Mouse (Mus musculus) erythroblast, embryonic 14.5 days (primary cell): ENCODE data around the gene Grm1. TPM values are rescaled to one million over a fixed set of nuclear protein-coding genes. Genes with fewer than 3 reads are reported as not detected.

Experiments
- H3K27me3 ChIP-seq: 2 replicates; pipeline ENCODE4 v1.6.1; 2012; ENCODE audit warnings: inconsistent platforms; ENCODE audit not compliant: control insufficient read depth
- H3K36me3 ChIP-seq: 2 replicates; pipeline ENCODE4 v1.6.1; 2012; ENCODE audit warnings: mild to moderate bottlenecking, inconsistent platforms; ENCODE audit not compliant: control insufficient read depth
- H3K4me1 ChIP-seq: 2 replicates; pipeline ENCODE4 v1.6.1; 2012; ENCODE audit warnings: inconsistent platforms; ENCODE audit not compliant: control insufficient read depth
- H3K4me3 ChIP-seq: replicated peaks from 2 replicates; pipeline ENCODE3; 2012; ENCODE audit warnings: moderate library complexity, mild to moderate bottlenecking, inconsistent platforms
- H3K9me3 ChIP-seq: 2 replicates; pipeline ENCODE4 v1.6.1; 2012; ENCODE audit warnings: low read length, inconsistent platforms, mixed read lengths; ENCODE audit not compliant: control insufficient read depth
- GATA1 ChIP-seq: IDR thresholded peaks from 2 replicates; pipeline ENCODE4 v1.6.1; 2012; ENCODE audit warnings: low read length, inconsistent platforms, mixed read lengths
- TAL1 ChIP-seq: IDR thresholded peaks from 3 replicates; pipeline ENCODE4 v1.6.1; 2012; ENCODE audit warnings: low read length, inconsistent platforms, mixed read lengths
- polyA plus RNA-seq: library from polyadenylated mRNA; stranded (reverse); fragments of >175 nt; gene quantifications from 2 replicates; pipeline ENCODE4 v1.2.3, GENCODE M21; 2012

Gene Grm1
- polyA plus RNA-seq, 1 experiment: 0.01 TPM

GRCm38 (mm10) chr10:10929672-10930071 lies 152.5 kb downstream of the Grm1 start:
- Histone ChIP-seq H3K36me3 (no peaks in the 10 kb centered on the region), H3K4me3 (no peak overlapping the region), H3K4me1 (no peaks in the 10 kb centered on the region), H3K27me3 (no peaks in the 10 kb centered on the region), H3K9me3 (no peaks in the 10 kb centered on the region)
- TF ChIP-seq TAL1 (no peak), GATA1 (no peak)

DNA sequence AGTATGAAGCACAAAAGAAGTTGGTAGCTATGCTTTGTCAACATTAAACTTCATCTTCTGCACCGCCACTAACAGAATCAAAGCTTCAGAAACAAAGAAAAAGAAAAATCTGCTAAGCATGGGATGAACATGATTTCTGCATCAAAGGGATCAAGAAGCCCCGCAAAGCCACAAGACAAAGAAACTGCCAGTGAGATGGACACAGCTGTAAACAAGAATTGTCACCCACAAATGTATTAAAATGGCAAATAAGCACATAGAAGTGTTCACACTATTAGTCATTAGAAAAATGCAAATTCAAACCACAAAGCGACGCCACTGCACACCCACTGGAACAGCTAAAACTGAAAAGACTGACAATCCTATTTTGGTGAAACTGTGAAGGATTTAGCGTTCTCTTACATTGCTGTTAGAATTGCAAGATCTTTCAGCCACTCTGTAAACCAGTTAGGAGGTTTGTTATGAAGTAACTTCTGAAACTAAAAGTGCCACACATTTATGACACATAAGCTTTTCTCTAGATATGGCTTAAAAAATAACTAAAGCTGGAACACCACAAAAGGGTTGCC lies 153.3 kb downstream of the Grm1 start:
- H3K27me3 ChIP-seq: no peaks in the 10 kb centered on the region
- no peaks in the 10 kb centered on the region for H3K9me3 ChIP-seq
- H3K4me1 ChIP-seq: no peaks in the 10 kb centered on the region
- H3K4me3 ChIP-seq: no peak overlapping the region
- no peak for TF ChIP-seq TAL1
- H3K36me3 ChIP-seq: no peaks in the 10 kb centered on the region

- Histone ChIP-seq H3K36me3 (no peaks in the 10 kb centered on the region), H3K4me3 (no peak overlapping the region), H3K27me3 (no peaks in the 10 kb centered on the region), H3K4me1 (no peaks in the 10 kb centered on the region), H3K9me3 (no peaks in the 10 kb centered on the region; the same call in 1 of the 2 replicates)
- no peak for TF ChIP-seq TAL1
- no peak for TF ChIP-seq GATA1
These were observed 164.2 kb downstream of the Grm1 start for GRCm38 (mm10) chr10:10917857-10918399.

- Histone ChIP-seq H3K9me3 (no peaks in the 10 kb centered on the region), H3K36me3 (no peaks in the 10 kb centered on the region), H3K4me1 (no peaks in the 10 kb centered on the region), H3K27me3 (no peaks in the 10 kb centered on the region), H3K4me3 (no peak overlapping the region)
- TF ChIP-seq TAL1 (no peak), GATA1 (no peak)
These were observed 168.5 kb downstream of the Grm1 start for GRCm38 (mm10) chr10:10913621-10914020.

DNA sequence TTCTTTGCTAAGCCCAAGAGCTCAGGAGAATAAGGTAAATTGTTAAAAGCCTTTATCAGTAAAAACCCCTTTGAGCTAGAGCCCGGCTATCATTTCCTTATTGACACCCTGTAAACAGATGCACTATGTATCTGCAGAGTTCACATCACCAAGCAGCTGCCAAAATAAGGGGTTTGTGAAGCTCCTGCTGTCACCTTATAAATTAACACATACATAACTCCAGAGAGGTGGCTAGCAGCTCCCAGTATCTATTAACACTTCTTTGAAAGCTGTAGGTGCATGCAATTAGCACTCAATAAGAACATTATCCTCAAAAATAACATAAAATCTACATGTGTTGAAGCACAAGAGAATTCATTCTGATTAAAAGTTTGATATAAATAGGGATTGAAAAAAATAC lies 191.9 kb downstream of the Grm1 start:
- H3K27me3 ChIP-seq: no peaks in the 10 kb centered on the region
- no peak for TF ChIP-seq GATA1
- no peak for TF ChIP-seq TAL1
- H3K9me3 ChIP-seq: no peaks in the 10 kb centered on the region
- no peak overlapping the region for H3K4me3 ChIP-seq
- no peaks in the 10 kb centered on the region for H3K4me1 ChIP-seq
- H3K36me3 ChIP-seq: no peaks in the 10 kb centered on the region

- H3K4me3 ChIP-seq: no peak overlapping the region
- H3K36me3 ChIP-seq: no peaks in the 10 kb centered on the region
- H3K4me1 ChIP-seq: no peaks in the 10 kb centered on the region
- H3K9me3 ChIP-seq: no peaks in the 10 kb centered on the region
- H3K27me3 ChIP-seq: no peaks in the 10 kb centered on the region
- no peak for TF ChIP-seq TAL1
- TF ChIP-seq GATA1: no peak
These were observed 193.6 kb downstream of the Grm1 start for GRCm38 (mm10) chr10:10888521-10888920.

DNA sequence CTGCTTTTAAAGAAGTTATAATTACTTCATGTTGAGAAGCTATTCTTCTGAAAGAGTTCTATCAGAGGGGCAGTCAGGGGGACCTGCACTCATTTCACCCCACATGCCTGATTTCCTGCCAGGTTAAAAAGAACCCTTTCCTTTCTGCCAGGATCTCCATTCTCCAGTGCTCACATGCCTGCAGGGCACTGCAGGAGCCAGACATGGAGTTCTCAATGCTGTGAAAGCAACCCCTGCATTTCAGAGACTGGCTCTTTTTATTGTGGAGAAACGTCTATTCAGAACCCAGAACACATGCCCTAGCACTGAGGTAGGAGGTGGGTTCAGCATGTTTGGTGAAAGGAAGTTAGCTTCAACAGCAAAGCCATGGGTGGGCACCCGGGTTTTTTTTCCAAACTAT lies 197.2 kb downstream of the Grm1 start:
- H3K27me3 ChIP-seq: no peaks in the 10 kb centered on the region
- no peaks in the 10 kb centered on the region for H3K4me1 ChIP-seq
- H3K36me3 ChIP-seq: no peaks in the 10 kb centered on the region
- TF ChIP-seq GATA1: no peak
- no peaks in the 10 kb centered on the region for H3K9me3 ChIP-seq
- no peak overlapping the region for H3K4me3 ChIP-seq

DNA sequence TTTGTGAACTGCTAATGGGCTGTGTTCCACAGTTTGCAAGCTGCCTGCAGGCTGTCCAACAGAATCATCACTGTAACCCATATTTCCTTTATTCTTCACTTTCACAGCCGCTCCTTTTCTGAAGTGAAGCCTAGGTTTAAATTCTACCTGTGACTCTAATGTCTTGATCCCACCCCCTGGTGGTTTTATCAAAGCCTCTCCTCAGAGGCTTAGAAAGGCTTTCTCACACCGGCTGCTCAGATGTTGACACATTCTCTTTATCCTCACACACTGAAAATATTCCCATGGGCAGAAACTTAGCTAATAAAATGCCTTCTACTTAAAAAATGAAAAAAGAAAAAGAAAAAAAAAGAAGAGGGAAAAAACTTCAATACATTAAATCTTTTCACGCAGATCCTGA lies 210.0 kb downstream of the Grm1 start:
- TF ChIP-seq GATA1 (no peak), TAL1 (no peak)
- H3K27me3 ChIP-seq: no peaks in the 10 kb centered on the region
- H3K36me3 ChIP-seq: no peaks in the 10 kb centered on the region
- H3K9me3 ChIP-seq: no peaks in the 10 kb centered on the region
- no peaks in the 10 kb centered on the region for H3K4me1 ChIP-seq
- no peak overlapping the region for H3K4me3 ChIP-seq

DNA sequence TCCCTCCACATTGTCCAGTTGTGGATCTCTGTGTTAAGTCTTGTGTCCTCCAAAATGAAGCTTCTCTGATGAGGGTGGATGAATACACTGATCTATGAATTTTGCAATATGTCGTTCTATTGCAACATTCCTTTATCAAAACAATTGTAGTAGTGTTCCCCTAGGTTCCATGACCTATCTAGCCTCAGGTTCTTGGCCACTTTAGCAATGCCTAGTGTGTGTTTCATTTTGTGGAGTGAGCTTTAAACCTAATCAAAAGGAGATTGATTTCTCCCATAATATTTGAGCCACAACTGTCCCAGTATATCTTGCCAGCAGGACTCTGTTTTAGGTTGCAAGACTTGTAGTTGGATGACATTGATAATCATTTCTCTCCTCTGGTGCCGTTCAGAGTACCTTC lies 211.9 kb downstream of the Grm1 start:
- Histone ChIP-seq H3K4me3 (no peak overlapping the region), H3K4me1 (no peaks in the 10 kb centered on the region), H3K9me3 (no peaks in the 10 kb centered on the region), H3K36me3 (no peaks in the 10 kb centered on the region), H3K27me3 (no peaks in the 10 kb centered on the region)
- TF ChIP-seq TAL1 (no peak), GATA1 (no peak)

GRCm38 (mm10) chr10:10866278-10866677 lies 215.9 kb downstream of the Grm1 start:
- Histone ChIP-seq H3K4me3 (no peak overlapping the region), H3K9me3 (no peaks in the 10 kb centered on the region), H3K36me3 (no peaks in the 10 kb centered on the region), H3K4me1 (no peaks in the 10 kb centered on the region), H3K27me3 (no peaks in the 10 kb centered on the region)
- no peak for TF ChIP-seq GATA1
- no peak for TF ChIP-seq TAL1
